Mouse (Mus musculus) ES-Bruce4 (cell line): ENCODE data around the gene Prr22. TPM values are rescaled to one million over a fixed set of nuclear protein-coding genes. Genes with fewer than 3 reads are reported as not detected.

Experiments
- H3K27ac ChIP-seq: 2 replicates; pipeline ENCODE4 v1.5.1; 2012; ENCODE audit warnings: low read length, inconsistent platforms; ENCODE audit not compliant: insufficient read depth
- H3K27me3 ChIP-seq: 2 replicates; pipeline ENCODE4 v1.6.1; 2012; ENCODE audit warnings: mild to moderate bottlenecking, low read length, inconsistent platforms; ENCODE audit not compliant: control insufficient read depth, poor library complexity, insufficient read depth, severe bottlenecking
- H3K36me3 ChIP-seq: 2 replicates; pipeline ENCODE4 v1.6.1; 2012; ENCODE audit warnings: inconsistent platforms, mild to moderate bottlenecking, low read length, moderate library complexity; ENCODE audit not compliant: control insufficient read depth, poor library complexity, insufficient read depth, severe bottlenecking
- H3K4me1 ChIP-seq: one replicate; pipeline ENCODE4 v1.8.1; 2011; ENCODE audit warnings: low read length; ENCODE audit not compliant: control insufficient read depth, insufficient read depth
- H3K4me3 ChIP-seq: 2 replicates; pipeline ENCODE4 v1.5.1; 2011; ENCODE audit warnings: low read depth, mild to moderate bottlenecking, low read length
- H3K9ac ChIP-seq: 2 replicates; pipeline ENCODE4 v1.6.1; 2012; ENCODE audit warnings: low read depth, mild to moderate bottlenecking, inconsistent platforms; ENCODE audit not compliant: poor library complexity, severe bottlenecking
- H3K9me3 ChIP-seq: replicated peaks from 2 replicates; pipeline ENCODE4 v1.6.1; 2012; ENCODE audit warnings: mild to moderate bottlenecking, low read length, inconsistent platforms; ENCODE audit not compliant: control insufficient read depth, poor library complexity, insufficient read depth, severe bottlenecking
- CTCF ChIP-seq: IDR thresholded peaks from one replicate; pipeline ENCODE4 v1.8.1; 2011; ENCODE audit warnings: low read depth, low read length
- EP300 ChIP-seq: IDR thresholded peaks from 2 replicates; pipeline ENCODE4 v1.6.1; 2011; ENCODE audit warnings: low read depth, low read length; ENCODE audit not compliant: insufficient read depth
- POLR2A ChIP-seq: IDR thresholded peaks from one replicate; pipeline ENCODE4 v1.8.1; 2011; ENCODE audit warnings: low read length; ENCODE audit not compliant: insufficient read depth
- polyA plus RNA-seq: library from polyadenylated mRNA; stranded (reverse); fragments of >200 nt; gene quantifications from 2 replicates; pipeline ENCODE4 v1.2.4, GENCODE M21; 2011; ENCODE audit warnings: low read depth; ENCODE audit not compliant: missing spikeins, insufficient read depth, insufficient read length

The Prr22 gene
- polyA plus RNA-seq, 1 experiment = not detected

GRCm38 (mm10) chr17:56762769-56763731 is 7.0 kb upstream of the Prr22 start:
- H3K27ac ChIP-seq = peak overlapping the region; percentile 42; the same call in 1 of the 2 replicates
- H3K4me1 ChIP-seq = peaks cover 3% of the 10 kb centered on the region
- no peaks in the 10 kb centered on the region for H3K27me3 ChIP-seq
- no peaks in the 10 kb centered on the region for H3K36me3 ChIP-seq
- no peaks in the 10 kb centered on the region for H3K9me3 ChIP-seq
- TF ChIP-seq EP300 (no peak), POLR2A (no peak), CTCF (peak; percentile 50)
- H3K9ac ChIP-seq = peak overlapping the region; percentile 39
- peak overlapping the region; percentile 55 for H3K4me3 ChIP-seq

DNA sequence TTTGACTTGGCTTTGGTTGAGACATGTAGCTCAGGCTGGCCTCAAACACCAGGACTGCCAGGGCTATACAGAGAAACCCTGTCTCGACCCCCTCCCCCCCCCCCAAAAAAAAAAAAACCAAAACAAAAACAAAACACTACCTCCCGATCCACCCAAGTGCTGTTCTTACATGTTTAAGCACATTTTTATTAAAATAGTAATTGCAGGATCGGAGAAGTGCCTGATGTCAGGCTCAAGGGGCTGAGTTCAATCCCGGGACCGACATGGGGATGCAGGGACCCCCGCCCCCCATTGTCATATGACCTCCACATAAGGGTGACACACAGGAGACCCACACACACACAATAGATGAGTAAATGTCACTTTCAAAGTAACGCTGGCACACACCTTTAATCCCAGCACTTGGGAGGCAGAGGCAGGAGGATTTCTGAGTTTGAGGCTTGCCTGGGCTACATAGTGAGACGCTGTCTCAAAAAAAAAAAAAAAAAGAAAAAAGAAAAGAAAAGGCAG is 6.3 kb upstream of the Prr22 start:
- Histone ChIP-seq H3K27ac (peak overlapping the region; percentile 21; the same call in 1 of the 2 replicates), H3K36me3 (no peaks in the 10 kb centered on the region), H3K27me3 (no peaks in the 10 kb centered on the region), H3K4me1 (no peaks in the 10 kb centered on the region), H3K4me3 (peak overlapping the region; percentile 92), H3K9ac (peak overlapping the region; percentile 92), H3K9me3 (no peaks in the 10 kb centered on the region)
- no peak for TF ChIP-seq EP300
- no peak for TF ChIP-seq POLR2A
- TF ChIP-seq CTCF = no peak

- Histone ChIP-seq H3K9ac (peak within 1 kb of the TSS; percentile 92), H3K27me3 (no peaks in the 10 kb centered on the region), H3K36me3 (no peaks in the 10 kb centered on the region; the same call in 1 of the 2 replicates), H3K27ac (peak within 1 kb of the TSS; percentile 72), H3K9me3 (no peaks in the 10 kb centered on the region), H3K4me1 (no peaks in the 10 kb centered on the region), H3K4me3 (peak within 1 kb of the TSS; percentile 92)
- TF ChIP-seq EP300 (no peak), CTCF (no peak), POLR2A (peak; percentile 52)
Observed at GRCm38 (mm10) chr17:56764474-56765354, 5.3 kb upstream of the Prr22 start, which contains the start of gene Dus3l. TSS of gene Dus3l (plus strand) at chr17:56764757.

- Histone ChIP-seq H3K36me3 (no peaks in the 10 kb centered on the region; the same call in 1 of the 2 replicates), H3K27me3 (no peaks in the 10 kb centered on the region), H3K4me3 (peak overlapping the region; percentile 92), H3K27ac (no peak overlapping the region), H3K9me3 (no peaks in the 10 kb centered on the region), H3K4me1 (no peaks in the 10 kb centered on the region), H3K9ac (peak overlapping the region; percentile 92)
- TF ChIP-seq EP300 (no peak), POLR2A (no peak), CTCF (no peak)
Observed at GRCm38 (mm10) chr17:56765431-56765830, 4.6 kb upstream of the Prr22 start.

DNA sequence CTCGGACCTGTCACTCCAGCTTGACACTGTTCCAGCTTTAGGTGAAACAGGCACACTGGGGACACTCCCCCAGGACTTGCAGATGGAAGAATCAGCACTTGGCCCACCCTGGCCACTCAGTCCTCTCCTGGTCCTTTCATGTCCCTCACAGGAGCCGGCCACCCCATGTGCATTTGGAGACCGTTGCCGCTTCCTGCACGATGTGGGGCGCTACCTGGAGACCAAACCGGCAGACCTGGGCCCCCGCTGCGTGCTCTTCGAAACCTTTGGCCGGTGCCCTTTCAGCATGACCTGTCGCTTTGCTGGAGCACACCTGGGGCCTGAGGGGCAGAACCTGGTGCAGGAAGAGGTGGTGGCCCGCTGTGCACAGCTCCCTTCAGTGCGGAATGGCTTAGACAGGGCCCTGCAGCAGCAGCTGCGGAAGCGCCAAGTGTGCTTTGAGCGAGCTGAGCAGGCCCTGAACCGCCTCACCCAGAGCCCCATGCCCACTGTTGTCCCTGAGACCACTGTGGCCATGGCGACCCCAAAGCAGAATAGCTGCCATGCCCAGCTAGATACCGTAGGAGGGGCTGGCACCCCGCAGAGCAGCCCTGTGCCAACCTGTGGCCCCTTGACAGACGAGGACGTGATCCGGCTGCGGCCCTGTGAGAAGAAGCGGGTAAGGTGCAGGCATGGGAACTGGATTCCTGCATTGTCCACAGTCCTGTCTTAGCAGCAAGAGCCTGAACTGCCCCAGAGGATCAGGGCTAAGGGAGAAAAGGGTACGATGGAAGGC is 3.2 kb upstream of the Prr22 start:
- Histone ChIP-seq H3K4me3 (no peak overlapping the region), H3K27ac (no peak overlapping the region), H3K9ac (no peak overlapping the region), H3K9me3 (no peaks in the 10 kb centered on the region), H3K36me3 (no peaks in the 10 kb centered on the region; the same call in 1 of the 2 replicates), H3K4me1 (no peaks in the 10 kb centered on the region), H3K27me3 (no peaks in the 10 kb centered on the region)
- TF ChIP-seq CTCF (no peak), POLR2A (no peak), EP300 (no peak)
